Comparison of ENCODE assay signal across 9 mouse cellular contexts in the genomic region with DNA sequence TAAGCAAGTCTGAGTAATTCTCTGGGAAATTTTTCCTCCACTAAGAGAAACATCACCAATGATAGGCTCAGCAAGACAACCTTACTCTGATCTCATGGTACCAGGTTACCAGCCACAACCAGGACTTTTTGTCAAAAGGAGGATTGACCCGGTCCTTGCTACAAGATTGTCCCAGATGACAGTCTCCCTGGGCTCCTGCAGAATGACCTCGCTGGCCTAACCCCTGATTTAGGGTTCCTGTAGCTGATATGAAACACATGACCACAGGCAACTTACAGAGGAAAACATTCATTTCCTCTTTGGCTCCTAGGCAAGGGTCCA.
DNase-seq lines count a peak whose midpoint lies in the region; ATAC-seq and TF ChIP-seq lines count a peak whose summit lies in the region.
"Had no signal": no experiment of that assay in that cellular context is flagged by ENCODE, and none has a peak within 500 bp of the region (broad histone marks: within the 10 kb centered on the region; RNA-seq: fewer than 3 reads in every experiment).

No protein-coding gene starts in this region.

- WGBS in heart, embryonic 10.5 days: 48% methylated on average over 2 of the region's 2 CpGs
- WGBS in spleen, adult 2 months: 42% methylated on average over 2 of the region's 2 CpGs
- WGBS in liver, embryonic 16.5 days (ENCODE audit: insufficient replicate concordance): 42% methylated on average over 2 of the region's 2 CpGs

- TF ChIP-seq POLR2A in spleen, adult 2 months (IDR thresholded peaks at IDR 0.05; ENCODE audit: low read depth, low read length): no peak

- H3K4me1 ChIP-seq in heart, embryonic 10.5 days: peaks cover 14% of the 10 kb centered on the region; the same call in 1 of the 2 replicates
- H3K4me1 ChIP-seq in spleen, adult 2 months (ENCODE audit: control insufficient read depth, insufficient read depth, insufficient read length): peaks cover 4% of the 10 kb centered on the region; the same call in 1 of the 2 replicates
- H3K4me1 ChIP-seq in liver, embryonic 16.5 days (ENCODE audit: control insufficient read depth, low read depth, low read length): peaks cover 15% of the 10 kb centered on the region

- H3K9me3 ChIP-seq in heart, embryonic 10.5 days: no peaks in the 10 kb centered on the region
- H3K9me3 ChIP-seq in liver, embryonic 16.5 days (replicated peaks; ENCODE audit: control insufficient read depth, low read length): no peaks in the 10 kb centered on the region

- DNase-seq in heart, embryonic 10.5 days (ENCODE audit: low spot score): no peak
- no peak for DNase-seq in heart, postnatal 36 days
- DNase-seq in spleen, adult 2 months (ENCODE audit: low read depth in 1 of 2, low spot score in 2 of 2): no peak
- no peak for DNase-seq in spleen, postnatal 14 days (ENCODE audit: low spot score in 2 of 2)
- no peak for DNase-seq in right cerebral cortex, adult 18-20 months
- no peak for DNase-seq in urinary bladder, postnatal 36 days (ENCODE audit: low spot score in 2 of 2)

- H3K4me3 ChIP-seq in heart, embryonic 10.5 days: no peak overlapping the region
- no peak overlapping the region for H3K4me3 ChIP-seq in spleen, adult 2 months (ENCODE audit: extremely low read depth, insufficient read depth, insufficient read length)
- no peak overlapping the region for H3K4me3 ChIP-seq in liver, embryonic 16.5 days (ENCODE audit: low read depth, low read length)
- H3K4me3 ChIP-seq: myocyte had no signal

- intact Hi-C loops in heart, postnatal 36 days (cut with DNase I): loop anchor here (2.0 kb wide), 2 partner anchors 31 to 35 kb away; no protein-coding TSS in a partner anchor

- ATAC-seq in liver, embryonic 16.5 days (ENCODE audit: low read depth): no peak
- ATAC-seq in cerebellum, adult (ENCODE audit: insufficient number of reproducible peaks, low FRiP score, low TSS enrichment): no peak

- TF ChIP-seq CTCF in spleen, adult 2 months (IDR thresholded peaks at IDR 0.05; ENCODE audit: extremely low read depth, insufficient read depth, insufficient read length, insufficient replicate concordance): no peak

- peaks cover 20% of the 10 kb centered on the region for H3K36me3 ChIP-seq in heart, embryonic 10.5 days
- H3K36me3 ChIP-seq in spleen, adult 2 months (ENCODE audit: control insufficient read depth, insufficient read depth, low read length): no peaks in the 10 kb centered on the region
- H3K36me3 ChIP-seq in liver, embryonic 16.5 days (ENCODE audit: control insufficient read depth, insufficient read depth): no peaks in the 10 kb centered on the region; the same call in 1 of the 2 replicates

- H3K27ac ChIP-seq in heart, embryonic 10.5 days: peak overlapping the region; percentile 64; the same call in 1 of the 2 replicates
- peak overlapping the region; percentile 44; the same call in 1 of the 2 replicates for H3K27ac ChIP-seq in spleen, adult 2 months (ENCODE audit: insufficient read depth, low read length)
- peak overlapping the region; percentile 71 for H3K27ac ChIP-seq in liver, embryonic 16.5 days (ENCODE audit: low read length)

- H3K4me2 ChIP-seq in liver, embryonic 16.5 days (ENCODE audit: low read depth, low read length): 0 out of 2 replicates have a peak overlapping the region, but pooled peaks have one; percentile 30

- H3K27me3 ChIP-seq in heart, embryonic 10.5 days (ENCODE audit: insufficient read depth, poor library complexity, severe bottlenecking): no peaks in the 10 kb centered on the region
- no peaks in the 10 kb centered on the region for H3K27me3 ChIP-seq in spleen, adult 2 months (ENCODE audit: control insufficient read depth, insufficient read depth, low read length)
- no peaks in the 10 kb centered on the region for H3K27me3 ChIP-seq in liver, embryonic 16.5 days (ENCODE audit: control insufficient read depth, insufficient read depth, low read depth, low read length)

- H3K9ac ChIP-seq in liver, embryonic 16.5 days (ENCODE audit: low read depth, low read length): no peak overlapping the region
